Mouse (Mus musculus) liver, embryonic 12.5 days (tissue): Measurements from ENCODE around the gene Tmem273. TPM values are rescaled to one million over a fixed set of nuclear protein-coding genes. Genes with fewer than 3 reads are reported as not detected.

ENCODE experiments used
- polyA plus RNA-seq: library from polyadenylated mRNA; unstranded; fragments of >200 nt; fragmentation: Nextera tagmentation; extraction: Ambion mirVana; gene quantifications from 2 replicates; pipeline ENCODE4 v1.2.1, GENCODE M21; 2016

The Tmem273 gene
- polyA plus RNA-seq, 1 experiment from 2014 or later, result 0.50 TPM

Other genes starting within 250 kb of the Tmem273 start
- not detected in 2 replicates for gene Prrxl1, start 186.6 kb upstream of the Tmem273 start, polyA plus RNA-seq
- gene 3425401B19Rik, start 100.7 kb upstream of the Tmem273 start, polyA plus RNA-seq, result not detected in 2 replicates
- gene Fam170b, start 48.0 kb downstream of the Tmem273 start, polyA plus RNA-seq, result not detected in 2 replicates
- gene Vstm4, start 70.8 kb downstream of the Tmem273 start, polyA plus RNA-seq, result 3.9 and 4.4 TPM in 2 replicates
- 0.11 and 0.13 TPM in 2 replicates for gene Lrrc18, start 205.4 kb downstream of the Tmem273 start, polyA plus RNA-seq